Mouse (Mus musculus) heart, postnatal 0 days (tissue): ENCODE results near the gene Arid3a.

Experiments used
- CTCF ChIP-seq: IDR thresholded peaks from 2 replicates; pipeline ENCODE4 v1.5.1; 2016; ENCODE audit warnings: antibody characterized with exemption, control low read depth, low read depth
- EP300 ChIP-seq: IDR thresholded peaks from 2 replicates; pipeline ENCODE4 v1.6.1; 2016; ENCODE audit warnings: antibody characterized with exemption, low read depth

- TF ChIP-seq CTCF, result no peak
- no peak for TF ChIP-seq EP300
Observed at GRCm38 (mm10) chr10:79991099-79991498, 64.3 kb downstream of the Arid3a start.
